Mouse (Mus musculus): ENCODE data around the gene Atp2c2. TPM values are rescaled to one million over a fixed set of nuclear protein-coding genes. Genes with fewer than 3 reads are reported as not detected.

The Atp2c2 gene
- polyA plus RNA-seq, 1 experiment = 3.4 TPM

DNA sequence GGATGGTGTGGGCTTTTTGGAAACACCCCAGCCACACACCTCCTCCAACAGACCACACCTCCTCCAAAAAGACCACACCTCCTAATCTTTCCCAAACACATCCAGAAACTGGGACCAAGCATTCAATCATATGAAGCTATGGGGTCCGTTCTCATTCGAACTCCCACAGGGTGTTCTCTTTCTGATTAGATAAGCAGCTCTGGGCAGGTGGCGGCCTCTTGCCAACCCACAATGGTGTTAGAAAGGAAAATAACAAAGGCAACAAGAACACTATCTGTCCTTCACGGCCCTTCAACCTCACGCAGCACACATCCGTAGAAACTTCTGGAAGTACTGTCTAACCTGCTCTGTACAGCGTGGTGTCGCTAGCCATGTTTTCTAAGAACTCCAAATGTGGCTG, 27.3 kb downstream of the Atp2c2 start:
- Histone ChIP-seq H3K36me3 (ENCODE audit: control insufficient read depth, insufficient read depth, low read length, poor library complexity, severe bottlenecking) (no peaks in the 10 kb centered on the region), H3K9me3 (replicated peaks; ENCODE audit: control insufficient read depth, insufficient read depth, low read length, poor library complexity, severe bottlenecking) (no peaks in the 10 kb centered on the region), H3K27me3 (ENCODE audit: control insufficient read depth, insufficient read depth, low read length, poor library complexity, severe bottlenecking) (no peaks in the 10 kb centered on the region), H3K9ac (ENCODE audit: low read depth, poor library complexity, severe bottlenecking) (no peak overlapping the region), H3K4me1 (ENCODE audit: control insufficient read depth, insufficient read depth, low read length) (no peaks in the 10 kb centered on the region), H3K4me3 (ENCODE audit: low read depth, low read length) (no peak overlapping the region), H3K27ac (ENCODE audit: insufficient read depth, low read length) (no peak overlapping the region)
- TF ChIP-seq EP300 (IDR thresholded peaks at IDR 0.05; ENCODE audit: insufficient read depth, low read depth, low read length) (no peak), CTCF (IDR thresholded peaks at IDR 0.05; ENCODE audit: low read depth, low read length) (no peak), POLR2A (IDR thresholded peaks at IDR 0.05; ENCODE audit: insufficient read depth, low read length) (no peak)

DNA sequence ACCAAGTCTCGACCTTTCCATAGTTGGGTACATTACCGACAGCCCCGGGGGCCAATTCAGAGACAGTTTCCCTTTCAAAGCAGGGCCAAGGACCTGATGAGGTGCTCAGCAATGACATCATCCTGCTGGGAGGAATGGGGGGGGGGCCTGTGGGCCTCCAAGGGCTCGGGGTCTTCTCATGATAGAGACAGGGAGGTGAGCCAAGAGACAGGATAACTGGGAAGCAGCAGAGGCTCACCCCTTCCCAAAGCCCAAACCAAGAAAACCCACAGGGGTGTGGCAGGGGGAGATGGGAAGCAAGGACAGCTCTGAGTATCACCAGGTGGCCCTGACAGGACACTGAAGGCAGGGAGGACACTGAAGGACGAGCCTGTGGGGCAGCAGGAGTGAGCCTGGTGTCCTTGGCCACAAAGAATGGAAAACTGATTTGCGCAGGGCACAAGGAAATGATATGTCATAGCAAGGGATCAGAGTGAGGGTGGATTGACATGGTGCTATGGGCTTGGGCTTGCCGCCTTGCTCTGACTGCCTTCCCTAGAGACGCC, 28.6 kb downstream of the Atp2c2 start:
- no peak overlapping the region for H3K27ac ChIP-seq (ENCODE audit: insufficient read depth, low read length)
- no peak overlapping the region for H3K4me3 ChIP-seq (ENCODE audit: low read depth, low read length)
- no peaks in the 10 kb centered on the region for H3K4me1 ChIP-seq (ENCODE audit: control insufficient read depth, insufficient read depth, low read length)
- no peaks in the 10 kb centered on the region for H3K27me3 ChIP-seq (ENCODE audit: control insufficient read depth, insufficient read depth, low read length, poor library complexity, severe bottlenecking)
- no peaks in the 10 kb centered on the region for H3K9me3 ChIP-seq (replicated peaks; ENCODE audit: control insufficient read depth, insufficient read depth, low read length, poor library complexity, severe bottlenecking)
- H3K9ac ChIP-seq (ENCODE audit: low read depth, poor library complexity, severe bottlenecking) = no peak overlapping the region
- H3K36me3 ChIP-seq (ENCODE audit: control insufficient read depth, insufficient read depth, low read length, poor library complexity, severe bottlenecking) = no peaks in the 10 kb centered on the region
- TF ChIP-seq CTCF (IDR thresholded peaks at IDR 0.05; ENCODE audit: low read depth, low read length) (no peak), POLR2A (IDR thresholded peaks at IDR 0.05; ENCODE audit: insufficient read depth, low read length) (no peak), EP300 (IDR thresholded peaks at IDR 0.05; ENCODE audit: insufficient read depth, low read depth, low read length) (no peak)

DNA sequence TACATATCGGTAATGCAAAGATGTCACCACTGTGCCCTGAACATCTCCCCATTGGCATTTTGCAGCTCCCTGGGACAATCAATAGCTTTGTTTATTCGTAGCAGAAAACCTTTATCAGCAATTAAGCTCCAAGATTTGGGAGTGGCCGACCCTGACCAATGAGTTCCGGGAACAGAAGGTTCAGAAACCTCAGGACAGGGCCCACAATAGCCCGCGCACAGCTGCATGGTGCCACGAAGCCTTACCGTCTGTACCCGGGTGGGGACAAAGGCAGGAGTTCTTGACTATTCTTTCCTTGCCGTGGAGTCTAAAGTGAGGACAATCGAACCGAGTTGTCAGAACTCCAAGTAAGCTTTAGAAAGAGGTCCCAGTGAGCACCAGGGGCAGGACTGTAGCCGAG, 32.3 kb downstream of the Atp2c2 start:
- H3K4me1 ChIP-seq (ENCODE audit: control insufficient read depth, insufficient read depth, low read length) = no peaks in the 10 kb centered on the region
- H3K27me3 ChIP-seq (ENCODE audit: control insufficient read depth, insufficient read depth, low read length, poor library complexity, severe bottlenecking) = no peaks in the 10 kb centered on the region
- no peak overlapping the region for H3K4me3 ChIP-seq (ENCODE audit: low read depth, low read length)
- H3K9ac ChIP-seq (ENCODE audit: low read depth, poor library complexity, severe bottlenecking) = no peak overlapping the region
- no peaks in the 10 kb centered on the region for H3K36me3 ChIP-seq (ENCODE audit: control insufficient read depth, insufficient read depth, low read length, poor library complexity, severe bottlenecking)
- no peak overlapping the region for H3K27ac ChIP-seq (ENCODE audit: insufficient read depth, low read length)
- TF ChIP-seq CTCF (IDR thresholded peaks at IDR 0.05; ENCODE audit: low read depth, low read length) (no peak), POLR2A (IDR thresholded peaks at IDR 0.05; ENCODE audit: insufficient read depth, low read length) (no peak), EP300 (IDR thresholded peaks at IDR 0.05; ENCODE audit: insufficient read depth, low read depth, low read length) (no peak)
- no peaks in the 10 kb centered on the region for H3K9me3 ChIP-seq (replicated peaks; ENCODE audit: control insufficient read depth, insufficient read depth, low read length, poor library complexity, severe bottlenecking)

DNA sequence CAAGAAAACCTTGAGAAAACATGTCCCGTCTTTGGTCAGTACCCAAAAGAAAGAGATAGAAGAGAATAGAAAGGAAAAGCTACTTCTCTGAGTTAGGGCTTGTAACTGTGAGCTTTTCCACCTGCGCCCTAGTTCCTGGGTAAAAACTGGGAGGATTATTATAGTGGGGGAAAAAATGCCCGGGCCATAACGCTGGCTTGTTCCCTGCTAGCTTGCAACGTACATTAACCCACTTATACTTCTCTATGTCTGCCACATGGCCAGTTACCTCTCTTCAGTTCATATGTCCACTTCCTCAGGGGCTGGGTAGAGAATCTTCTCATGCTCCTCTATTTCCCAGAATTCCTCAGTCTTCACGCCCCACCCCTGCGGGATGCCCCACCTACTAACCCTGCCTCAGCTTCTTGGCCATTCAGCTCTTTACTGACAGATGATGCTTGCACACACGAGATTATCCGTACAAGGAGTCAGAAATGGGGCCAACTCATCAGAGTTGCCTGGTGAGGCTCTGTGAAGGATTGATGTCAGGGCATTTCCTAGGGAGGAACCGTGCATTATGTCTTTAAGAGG, 36.6 kb downstream of the Atp2c2 start:
- Histone ChIP-seq H3K4me1 (ENCODE audit: control insufficient read depth, insufficient read depth, low read length) (no peaks in the 10 kb centered on the region), H3K9me3 (replicated peaks; ENCODE audit: control insufficient read depth, insufficient read depth, low read length, poor library complexity, severe bottlenecking) (no peaks in the 10 kb centered on the region), H3K4me3 (ENCODE audit: low read depth, low read length) (no peak overlapping the region), H3K27me3 (ENCODE audit: control insufficient read depth, insufficient read depth, low read length, poor library complexity, severe bottlenecking) (no peaks in the 10 kb centered on the region), H3K9ac (ENCODE audit: low read depth, poor library complexity, severe bottlenecking) (no peak overlapping the region), H3K27ac (ENCODE audit: insufficient read depth, low read length) (no peak overlapping the region), H3K36me3 (ENCODE audit: control insufficient read depth, insufficient read depth, low read length, poor library complexity, severe bottlenecking) (no peaks in the 10 kb centered on the region)
- TF ChIP-seq EP300 (IDR thresholded peaks at IDR 0.05; ENCODE audit: insufficient read depth, low read depth, low read length) (no peak), POLR2A (IDR thresholded peaks at IDR 0.05; ENCODE audit: insufficient read depth, low read length) (no peak), CTCF (IDR thresholded peaks at IDR 0.05; ENCODE audit: low read depth, low read length) (no peak)

DNA sequence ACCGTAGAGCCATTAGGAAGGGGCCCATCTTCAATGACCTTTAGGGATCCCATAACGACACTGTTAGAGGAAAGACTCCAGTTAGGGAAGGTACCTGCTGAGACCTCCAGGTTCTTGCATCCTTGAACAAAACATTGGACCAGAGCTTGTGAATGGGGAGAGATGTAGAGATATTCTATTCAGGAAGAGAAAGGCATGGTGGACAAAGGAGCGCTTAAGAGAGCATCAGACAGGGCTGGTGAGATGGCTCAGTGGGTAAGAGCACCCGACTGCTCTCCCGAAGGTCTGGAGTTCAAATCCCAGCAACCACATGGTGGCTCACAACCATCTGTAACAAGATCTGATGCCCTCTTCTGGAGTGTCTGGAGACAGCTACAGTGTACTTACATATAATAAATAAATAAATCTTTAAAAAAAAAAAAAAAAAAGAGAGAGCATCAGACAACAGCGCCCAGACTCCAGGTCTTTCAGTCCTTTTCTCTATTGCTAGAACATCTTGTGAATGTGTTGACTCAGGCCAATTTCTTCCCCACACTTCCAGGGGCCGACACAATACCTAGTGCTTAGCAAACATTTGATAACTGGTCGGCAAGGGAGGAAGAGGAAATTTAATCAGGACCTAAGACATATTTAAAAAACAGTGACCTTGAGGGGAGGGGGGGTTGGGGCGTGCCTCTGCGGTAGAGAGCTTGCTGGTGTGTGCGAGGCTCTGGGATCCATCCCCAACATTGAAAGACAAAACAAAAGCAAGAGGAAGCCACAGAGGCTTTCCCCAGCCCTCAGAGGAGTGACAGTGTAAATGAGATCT, 37.5 kb downstream of the Atp2c2 start:
- Histone ChIP-seq H3K9ac (ENCODE audit: low read depth, poor library complexity, severe bottlenecking) (no peak overlapping the region), H3K36me3 (ENCODE audit: control insufficient read depth, insufficient read depth, low read length, poor library complexity, severe bottlenecking) (no peaks in the 10 kb centered on the region), H3K27me3 (ENCODE audit: control insufficient read depth, insufficient read depth, low read length, poor library complexity, severe bottlenecking) (no peaks in the 10 kb centered on the region), H3K27ac (ENCODE audit: insufficient read depth, low read length) (no peak overlapping the region), H3K4me1 (ENCODE audit: control insufficient read depth, insufficient read depth, low read length) (no peaks in the 10 kb centered on the region), H3K4me3 (ENCODE audit: low read depth, low read length) (no peak overlapping the region), H3K9me3 (replicated peaks; ENCODE audit: control insufficient read depth, insufficient read depth, low read length, poor library complexity, severe bottlenecking) (no peaks in the 10 kb centered on the region)
- TF ChIP-seq POLR2A (IDR thresholded peaks at IDR 0.05; ENCODE audit: insufficient read depth, low read length) (no peak), EP300 (IDR thresholded peaks at IDR 0.05; ENCODE audit: insufficient read depth, low read depth, low read length) (no peak), CTCF (IDR thresholded peaks at IDR 0.05; ENCODE audit: low read depth, low read length) (no peak)

Measured in ES-Bruce4 (cell line).